Mouse (Mus musculus): Measurements from ENCODE around the gene Rps3a1.

Gene Rps3a1

DNA sequence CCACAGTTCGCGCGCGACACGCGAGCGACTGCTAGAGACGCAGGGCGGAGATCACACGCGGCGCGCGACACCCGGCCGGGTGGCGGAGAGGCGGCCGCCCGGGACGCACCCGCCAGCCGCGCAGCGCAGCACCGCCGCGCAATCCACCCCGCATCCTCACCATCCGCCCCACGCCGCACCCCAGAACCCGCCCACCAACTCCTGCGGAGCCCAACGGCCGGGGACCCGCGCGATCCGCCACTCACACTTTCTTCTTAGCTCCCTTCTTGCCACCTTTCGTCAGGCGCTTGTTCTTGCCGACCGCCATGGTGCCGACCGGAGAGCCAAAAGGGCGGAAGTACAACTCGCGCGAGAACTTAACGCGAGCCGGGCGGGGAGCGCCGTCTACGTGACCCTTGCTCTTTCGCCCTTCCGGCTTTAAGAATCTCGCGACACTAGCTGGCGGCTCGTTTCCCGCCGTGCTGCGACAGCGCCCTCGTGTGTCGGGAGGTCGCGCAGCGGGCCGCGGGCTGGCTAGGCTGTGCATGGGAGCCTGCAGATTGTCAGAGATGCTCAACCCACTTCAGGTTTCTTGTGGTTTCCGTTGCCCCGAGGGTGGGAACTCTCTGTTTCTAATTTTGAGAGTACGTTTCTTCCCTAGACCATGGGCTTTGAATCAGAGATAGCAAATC is at the start of gene Rps3a1:
Rps3a1 (minus strand) TSS at position 440 of the 671 bp plus-strand sequence.
- peak; percentile 99 for DNase-seq

- no peak for DNase-seq
Observed at GRCm38 (mm10) chr3:86187736-86188389, 45.4 kb upstream of the Rps3a1 start.

- DNase-seq, result no peak
Observed at GRCm38 (mm10) chr3:86184546-86184945, 42.0 kb upstream of the Rps3a1 start.

- DNase-seq, result no peak
Observed at GRCm38 (mm10) chr3:86181107-86181506, 38.6 kb upstream of the Rps3a1 start.

DNA sequence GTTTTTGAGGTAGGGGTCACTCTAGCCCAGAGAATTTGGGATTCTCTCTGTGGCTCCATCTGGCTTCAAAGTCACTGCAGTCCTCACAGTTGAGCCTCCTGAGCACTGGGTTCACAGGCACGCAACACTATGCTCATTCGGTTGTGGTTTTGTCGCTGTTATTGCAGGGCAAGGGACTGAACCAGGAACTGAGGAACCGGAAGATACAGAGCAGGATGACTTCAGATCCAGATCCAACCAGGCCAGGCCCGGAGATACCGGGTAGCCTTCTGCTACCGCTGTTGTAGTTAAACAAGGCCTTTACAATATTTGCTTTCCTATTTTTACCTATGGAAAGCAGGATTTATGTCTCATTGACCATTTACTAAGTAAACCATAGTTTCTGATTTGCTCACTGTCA is 37.2 kb upstream of the Rps3a1 start:
- DNase-seq, result no peak

GRCm38 (mm10) chr3:86168841-86169425 is 26.4 kb upstream of the Rps3a1 start:
- DNase-seq, result no peak

GRCm38 (mm10) chr3:86149521-86149920 is 7.0 kb upstream of the Rps3a1 start:
- DNase-seq, result no peak

- DNase-seq, result no peak
Observed at GRCm38 (mm10) chr3:86149063-86149462, 6.6 kb upstream of the Rps3a1 start.

GRCm38 (mm10) chr3:86143343-86143742 is 841 bp upstream of the Rps3a1 start:
- no peak for DNase-seq

- DNase-seq, result no peak
Observed at GRCm38 (mm10) chr3:86142934-86143317, 424 bp upstream of the Rps3a1 start.

GRCm38 (mm10) chr3:86141886-86142262 is 628 bp downstream of the Rps3a1 start:
- DNase-seq, result no peak

GRCm38 (mm10) chr3:86141366-86141765 is 1.1 kb downstream of the Rps3a1 start:
- peak; percentile 20 for DNase-seq

GRCm38 (mm10) chr3:86139660-86140059 is 2.8 kb downstream of the Rps3a1 start:
- no peak for DNase-seq

- DNase-seq, result no peak
Observed at GRCm38 (mm10) chr3:86136936-86137574, 5.4 kb downstream of the Rps3a1 start.

DNA sequence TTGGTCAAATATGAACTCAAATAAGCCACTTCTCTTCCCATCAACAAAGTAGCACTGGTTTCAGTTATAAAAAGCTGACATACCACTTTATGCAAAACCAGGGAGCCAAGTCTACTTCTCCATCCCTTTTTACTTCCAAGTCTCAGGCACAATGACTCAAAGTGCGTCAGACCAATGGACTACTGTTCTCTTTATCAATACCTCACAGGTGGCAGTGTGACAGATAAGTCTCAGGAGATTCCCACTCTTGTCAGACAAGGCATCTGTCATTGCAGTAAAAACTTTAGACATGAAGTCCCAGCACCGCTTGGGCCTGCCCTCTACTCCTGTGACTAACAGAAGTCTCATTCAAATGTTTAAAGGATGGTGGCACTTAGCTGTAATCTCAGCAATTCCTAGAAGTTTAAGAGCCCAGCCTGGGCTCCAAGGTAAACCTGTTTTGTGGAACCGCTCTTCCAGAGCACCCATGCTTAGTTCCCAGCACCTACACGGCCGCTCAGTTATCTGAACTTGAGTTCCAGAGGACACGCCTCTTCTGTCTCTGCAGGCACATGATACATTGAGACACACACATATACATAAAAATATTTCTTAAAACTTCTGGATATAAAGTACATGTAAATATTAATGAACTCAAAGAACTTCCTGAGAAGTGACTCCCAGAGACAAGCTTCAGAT is 6.5 kb downstream of the Rps3a1 start:
- DNase-seq, result no peak

DNA sequence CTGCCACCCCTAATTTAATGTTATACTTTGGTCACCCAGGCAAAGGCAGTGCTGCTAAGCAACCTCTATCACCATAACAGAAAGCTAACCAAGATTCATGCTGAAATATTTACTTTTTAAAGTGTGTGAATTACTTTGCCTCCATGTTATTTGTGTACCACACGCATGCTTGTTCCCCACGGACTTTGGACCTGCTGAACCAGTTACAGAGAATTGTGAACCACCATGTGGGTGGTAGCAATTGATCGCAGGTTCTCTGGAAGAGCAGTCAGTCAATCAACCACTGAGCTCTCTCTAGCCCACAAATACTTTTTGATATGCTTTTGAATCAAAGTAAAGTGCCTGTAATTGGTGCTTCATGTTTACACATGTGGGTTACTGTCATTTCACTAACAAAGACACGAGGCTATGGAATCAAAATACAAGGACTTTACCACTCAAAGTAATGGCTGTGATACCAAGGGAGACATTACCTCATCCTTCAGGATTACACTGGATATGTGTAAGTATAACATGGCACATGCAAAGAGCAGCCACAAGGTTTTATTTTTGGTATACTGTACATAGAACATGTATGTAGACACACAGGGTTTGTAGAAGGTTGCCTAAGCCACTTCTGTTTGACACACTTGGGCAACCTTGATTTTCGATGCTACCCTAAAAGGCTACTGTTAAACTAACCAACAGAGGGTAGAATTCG is 7.4 kb downstream of the Rps3a1 start:
- DNase-seq, result no peak

DNA sequence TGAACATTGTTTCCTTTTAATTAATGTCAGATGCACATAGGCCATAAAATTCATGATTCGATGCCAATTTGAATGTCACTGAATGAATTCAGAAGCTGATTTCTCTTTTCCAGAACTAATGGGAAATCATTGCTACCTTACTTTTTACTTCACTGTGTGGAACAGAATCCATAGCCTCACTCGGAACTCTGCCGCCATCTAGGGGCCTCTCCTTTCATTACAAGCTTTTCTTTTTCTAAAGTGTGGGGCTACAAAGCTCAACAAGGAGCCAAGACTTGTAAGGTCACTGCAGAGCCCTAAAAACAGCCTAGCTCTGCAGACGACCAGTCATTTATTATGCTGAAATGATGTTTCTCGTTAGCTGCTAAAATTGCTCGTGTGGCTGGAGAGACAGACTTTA is 12.7 kb downstream of the Rps3a1 start:
- peak; percentile 71 for DNase-seq

DNA sequence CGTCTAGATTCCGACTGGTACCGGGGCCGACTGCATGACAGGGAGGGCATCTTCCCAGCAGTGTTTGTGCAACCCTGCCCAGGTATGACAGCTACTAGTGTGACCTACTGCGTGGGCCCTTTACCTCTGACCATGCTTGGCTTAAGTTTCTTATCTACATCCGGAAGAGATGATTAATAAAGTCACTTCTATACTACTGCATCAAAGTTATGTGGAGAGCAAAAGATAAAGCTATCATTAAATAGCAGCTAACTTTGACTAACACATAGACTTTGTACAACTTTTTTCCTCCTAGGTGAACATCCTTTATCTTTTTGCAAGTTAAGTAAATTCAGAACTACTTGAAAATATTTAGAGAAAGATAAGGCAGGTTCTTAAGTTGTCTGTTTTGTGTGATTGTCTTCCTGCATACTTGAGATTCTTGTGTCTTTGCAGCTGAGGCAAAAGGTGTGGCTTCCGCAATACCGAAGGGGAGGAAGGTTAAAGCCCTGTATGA is 19.2 kb downstream of the Rps3a1 start:
- DNase-seq, result no peak

- DNase-seq, result no peak
Observed at GRCm38 (mm10) chr3:86122156-86122555, 20.3 kb downstream of the Rps3a1 start.

DNA sequence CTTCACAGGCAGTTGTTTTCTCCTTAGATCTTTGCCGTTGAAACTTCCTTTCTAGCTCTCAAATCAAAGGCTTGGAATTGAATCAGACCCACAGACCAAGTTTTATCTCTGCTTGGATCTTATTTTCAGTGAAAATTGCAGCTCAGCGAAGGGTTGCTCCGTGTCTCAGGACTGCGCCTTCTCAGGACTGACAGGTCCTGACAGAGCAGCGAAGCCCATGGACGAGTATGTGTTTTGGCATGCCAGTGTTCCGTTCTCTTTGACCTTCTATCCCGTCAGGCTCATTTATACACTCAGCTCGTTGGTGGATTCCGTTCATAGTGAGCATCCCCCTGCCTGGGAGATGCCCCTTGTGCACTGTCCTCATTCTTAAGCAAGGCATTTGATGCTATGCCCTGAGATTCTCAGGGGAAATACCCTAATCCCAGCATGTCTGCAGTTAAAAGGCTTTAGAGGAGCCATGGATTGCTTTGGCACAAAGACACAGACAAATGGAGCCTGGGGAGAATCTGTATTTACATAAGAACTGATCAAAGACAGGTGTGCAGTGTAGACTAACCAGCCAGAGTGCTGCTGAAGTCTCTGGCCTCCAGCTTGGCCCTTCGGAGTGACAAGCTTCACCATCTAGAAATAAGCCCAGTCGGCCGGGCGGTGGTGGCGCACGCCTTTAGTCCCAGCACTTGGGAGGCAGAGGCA is 23.1 kb downstream of the Rps3a1 start:
- DNase-seq, result no peak

- no peak for DNase-seq
Observed at GRCm38 (mm10) chr3:86116951-86117350, 25.6 kb downstream of the Rps3a1 start.

Data from cerebellum, adult 9-10 months (tissue).